In the genomic region with DNA sequence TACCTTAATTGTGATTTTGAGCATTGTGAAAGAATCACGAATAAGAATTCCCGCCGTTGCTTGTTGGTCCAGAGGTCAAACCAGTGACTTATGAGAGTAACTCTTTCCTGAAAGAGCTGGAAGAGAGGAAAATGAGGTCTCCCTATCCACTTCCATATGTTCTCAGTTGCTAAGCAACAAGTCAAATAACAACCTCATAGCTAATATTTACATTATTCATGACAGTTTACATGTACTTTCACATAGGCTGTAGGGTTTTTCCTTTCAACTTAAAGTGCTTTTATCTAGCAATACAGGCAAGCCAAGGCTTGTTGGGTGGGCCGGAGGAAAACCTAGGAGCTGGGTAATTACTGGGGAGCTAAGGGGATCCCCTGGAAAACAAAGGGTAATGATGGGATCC, we compare ENCODE assay signal across 29 mouse cellular contexts. TPM values are rescaled to one million over a fixed set of nuclear protein-coding genes. Genes with fewer than 3 reads are reported as not detected.
DNase-seq lines count a peak whose midpoint lies in the region; ATAC-seq lines count a peak whose summit lies in the region.
"Had no signal": no experiment of that assay in that cellular context is flagged by ENCODE, and none has a peak within 500 bp of the region (broad histone marks: within the 10 kb centered on the region; RNA-seq: fewer than 3 reads in every experiment).

No protein-coding gene starts in this region.

- no peak overlapping the region for H3K27ac ChIP-seq in heart, embryonic 10.5 days
- no peak overlapping the region for H3K27ac ChIP-seq in midbrain, embryonic 15.5 days
- no peak overlapping the region for H3K27ac ChIP-seq in midbrain, embryonic 10.5 days (replicated peaks)
- H3K27ac ChIP-seq in forebrain, embryonic 15.5 days (replicated peaks), result no peak overlapping the region
- H3K27ac ChIP-seq: embryonic facial prominence, embryonic 12.5 days; embryonic facial prominence, embryonic 15.5 days; heart, embryonic 13.5 days; hindbrain, embryonic 12.5 days; hindbrain, embryonic 15.5 days had no signal

- H3K4me3 ChIP-seq in heart, embryonic 10.5 days, result no peak overlapping the region
- H3K4me3 ChIP-seq in midbrain, embryonic 15.5 days, result no peak overlapping the region
- H3K4me3 ChIP-seq in midbrain, embryonic 10.5 days, result no peak overlapping the region
- H3K4me3 ChIP-seq in forebrain, embryonic 15.5 days, result no peak overlapping the region
- H3K4me3 ChIP-seq: embryonic facial prominence, embryonic 12.5 days; embryonic facial prominence, embryonic 15.5 days; heart, embryonic 13.5 days; hindbrain, embryonic 12.5 days; hindbrain, embryonic 15.5 days had no signal

- no peaks in the 10 kb centered on the region for H3K9me3 ChIP-seq in heart, embryonic 10.5 days
- no peaks in the 10 kb centered on the region for H3K9me3 ChIP-seq in midbrain, embryonic 15.5 days
- no peaks in the 10 kb centered on the region for H3K9me3 ChIP-seq in midbrain, embryonic 10.5 days (replicated peaks)
- no peaks in the 10 kb centered on the region for H3K9me3 ChIP-seq in forebrain, embryonic 15.5 days
- H3K9me3 ChIP-seq: embryonic facial prominence, embryonic 12.5 days; embryonic facial prominence, embryonic 15.5 days; G1E; heart, embryonic 13.5 days; hindbrain, embryonic 12.5 days; hindbrain, embryonic 15.5 days had no signal

- H3K9ac ChIP-seq in midbrain, embryonic 15.5 days, result no peak overlapping the region
- no peak overlapping the region for H3K9ac ChIP-seq in forebrain, embryonic 15.5 days (replicated peaks)
- H3K9ac ChIP-seq: embryonic facial prominence, embryonic 12.5 days; embryonic facial prominence, embryonic 15.5 days; heart, embryonic 13.5 days; hindbrain, embryonic 12.5 days; hindbrain, embryonic 15.5 days had no signal

- no peaks in the 10 kb centered on the region for H3K36me3 ChIP-seq in heart, embryonic 10.5 days
- no peaks in the 10 kb centered on the region for H3K36me3 ChIP-seq in midbrain, embryonic 15.5 days (replicated peaks)
- H3K36me3 ChIP-seq in midbrain, embryonic 10.5 days, result no peaks in the 10 kb centered on the region
- H3K36me3 ChIP-seq in forebrain, embryonic 15.5 days, result no peaks in the 10 kb centered on the region
- H3K36me3 ChIP-seq: embryonic facial prominence, embryonic 12.5 days; embryonic facial prominence, embryonic 15.5 days; G1E; heart, embryonic 13.5 days; hindbrain, embryonic 12.5 days; hindbrain, embryonic 15.5 days had no signal

- ATAC-seq in midbrain, embryonic 15.5 days (replicated peaks), result peak; percentile 53
- no peak for ATAC-seq in forebrain, embryonic 15.5 days (replicated peaks)
- ATAC-seq: forebrain, embryonic 16.5 days; Patski had no signal

- H3K27me3 ChIP-seq in heart, embryonic 10.5 days (ENCODE audit: insufficient read depth, poor library complexity, severe bottlenecking), result no peaks in the 10 kb centered on the region
- no peaks in the 10 kb centered on the region for H3K27me3 ChIP-seq in midbrain, embryonic 15.5 days (replicated peaks)
- no peaks in the 10 kb centered on the region for H3K27me3 ChIP-seq in midbrain, embryonic 10.5 days (ENCODE audit: low read depth, poor library complexity, severe bottlenecking)
- no peaks in the 10 kb centered on the region for H3K27me3 ChIP-seq in forebrain, embryonic 15.5 days
- H3K27me3 ChIP-seq: CH12.LX; embryonic facial prominence, embryonic 12.5 days; embryonic facial prominence, embryonic 15.5 days; heart, embryonic 13.5 days; hindbrain, embryonic 12.5 days; hindbrain, embryonic 15.5 days; Patski had no signal

- 96% methylated on average over 4 of the region's 4 CpGs for WGBS in heart, embryonic 10.5 days
- WGBS in midbrain, embryonic 15.5 days, result 74% methylated on average over 4 of the region's 4 CpGs
- 89% methylated on average over 4 of the region's 4 CpGs for WGBS in midbrain, embryonic 10.5 days
- WGBS in forebrain, embryonic 15.5 days, result 85% methylated on average over 4 of the region's 4 CpGs

- peak; percentile 16 for DNase-seq in heart, embryonic 10.5 days (ENCODE audit: low spot score)
- DNase-seq in heart, postnatal 25 days (ENCODE audit: low spot score), result no peak
- no peak for DNase-seq in midbrain, embryonic 10.5 days (ENCODE audit: low spot score)
- peak; percentile 16 for DNase-seq in R1 (ENCODE audit: low read depth, low spot score)
- DNase-seq: adrenal gland, adult 2 months; adrenal gland, postnatal 14 days; B cell, adult 2 months; cerebellum, adult 11 months; cerebellum, adult 2 months; cerebellum, adult 9-11 months; cerebellum, postnatal 25 days; gastrocnemius, postnatal 10 days; gastrocnemius, postnatal 36 days; heart, postnatal 14 days had no signal

- no peak overlapping the region for H3K4me2 ChIP-seq in midbrain, embryonic 15.5 days
- no peak overlapping the region for H3K4me2 ChIP-seq in forebrain, embryonic 15.5 days (replicated peaks)
- H3K4me2 ChIP-seq: embryonic facial prominence, embryonic 12.5 days; embryonic facial prominence, embryonic 15.5 days; heart, embryonic 13.5 days; hindbrain, embryonic 12.5 days; hindbrain, embryonic 15.5 days had no signal

- intact Hi-C loops in heart, postnatal 25 days (cut with DNase I), result loop anchor here (5.0 kb wide), 1 partner anchor 83 kb away; no protein-coding TSS in a partner anchor

- H3K4me1 ChIP-seq in heart, embryonic 10.5 days, result no peaks in the 10 kb centered on the region
- H3K4me1 ChIP-seq in midbrain, embryonic 15.5 days, result no peaks in the 10 kb centered on the region
- peaks cover 16% of the 10 kb centered on the region for H3K4me1 ChIP-seq in midbrain, embryonic 10.5 days
- no peaks in the 10 kb centered on the region for H3K4me1 ChIP-seq in forebrain, embryonic 15.5 days
- H3K4me1 ChIP-seq: embryonic facial prominence, embryonic 12.5 days; embryonic facial prominence, embryonic 15.5 days had no signal

RNA-seq across cellular contexts. Expression of a gene that starts 10.8 kb away (rescaled TPM):
- polyA plus RNA-seq in heart, embryonic 10.5 days (2016; fragmentation: Nextera tagmentation; extraction: Ambion mirVana), result 0.21 and 0.34 TPM in 2 replicates
- total RNA-seq in heart, postnatal 25 days (2021), result not detected
- polyA plus RNA-seq in midbrain, embryonic 15.5 days (2015; fragmentation: Nextera tagmentation; extraction: Ambion mirVana), result 0.26 TPM in 1 of 2 replicates, not detected in the other
- polyA plus RNA-seq in midbrain, embryonic 10.5 days (2016; fragmentation: Nextera tagmentation; extraction: Ambion mirVana), result 0.22 and 0.27 TPM in 2 replicates
- 0.20 TPM in 2 replicates for polyA plus RNA-seq in forebrain, embryonic 15.5 days (2015; fragmentation: Nextera tagmentation; extraction: Ambion mirVana)
- total RNA-seq: adrenal gland, adult 2 months; adrenal gland, postnatal 14 days; CH12.LX; common myeloid progenitor, adult 5-6 weeks; granulocyte monocyte progenitor cell, adult 5-6 weeks; heart, adult 8-10 months; hematopoietic stem cell, adult 5-6 weeks had no signal
- polyA plus RNA-seq: adrenal gland, adult 2 months; G1E; heart, embryonic 13.5 days; Patski had no signal

RNA-seq across cellular contexts. Expression of a gene that starts 34.9 kb away (rescaled TPM):
- 7.7 and 8.0 TPM in 2 replicates for polyA plus RNA-seq in heart, embryonic 10.5 days (2016; fragmentation: Nextera tagmentation; extraction: Ambion mirVana)
- 10 to 100 TPM; 10.0 to 14.3 TPM for total RNA-seq in heart, postnatal 25 days (2021)
- polyA plus RNA-seq in midbrain, embryonic 15.5 days (2015; fragmentation: Nextera tagmentation; extraction: Ambion mirVana), result 6.8 and 7.7 TPM in 2 replicates
- polyA plus RNA-seq in midbrain, embryonic 10.5 days (2016; fragmentation: Nextera tagmentation; extraction: Ambion mirVana), result 5.7 and 7.1 TPM in 2 replicates
- polyA plus RNA-seq in forebrain, embryonic 15.5 days (2015; fragmentation: Nextera tagmentation; extraction: Ambion mirVana), result 8.5 and 9.3 TPM in 2 replicates

Comparison
In these comparisons a context has a peak if more than half of its experiments do, and no peak if none do; other contexts are left out.
1. DNase-seq: peak in heart, embryonic 10.5 days (single experiment) and R1 (single experiment); none in heart, postnatal 25 days (single experiment) and midbrain, embryonic 10.5 days (single experiment).